Mouse (Mus musculus) olfactory bulb, adult 2 months (tissue): Measurements from ENCODE around the gene Irf1.

Source experiments
- CTCF ChIP-seq: fragments of 200-500 bp; IDR thresholded peaks from 2 replicates; pipeline ENCODE4 v1.5.1; 2012; ENCODE audit warnings: low read depth, mild to moderate bottlenecking, low read length, moderate library complexity; ENCODE audit not compliant: insufficient read depth
- POLR2A ChIP-seq: fragments of 200-500 bp; IDR thresholded peaks from 2 replicates; pipeline ENCODE4 v1.6.1; 2012; ENCODE audit warnings: mild to moderate bottlenecking, low read depth, low read length, moderate library complexity; ENCODE audit not compliant: insufficient read depth

GRCm38 (mm10) chr11:53820516-53821170 is 50.8 kb downstream of the Irf1 start:
- TF ChIP-seq POLR2A (no peak), CTCF (no peak)
